Mouse (Mus musculus): ENCODE data around the gene Rnase11.

DNA sequence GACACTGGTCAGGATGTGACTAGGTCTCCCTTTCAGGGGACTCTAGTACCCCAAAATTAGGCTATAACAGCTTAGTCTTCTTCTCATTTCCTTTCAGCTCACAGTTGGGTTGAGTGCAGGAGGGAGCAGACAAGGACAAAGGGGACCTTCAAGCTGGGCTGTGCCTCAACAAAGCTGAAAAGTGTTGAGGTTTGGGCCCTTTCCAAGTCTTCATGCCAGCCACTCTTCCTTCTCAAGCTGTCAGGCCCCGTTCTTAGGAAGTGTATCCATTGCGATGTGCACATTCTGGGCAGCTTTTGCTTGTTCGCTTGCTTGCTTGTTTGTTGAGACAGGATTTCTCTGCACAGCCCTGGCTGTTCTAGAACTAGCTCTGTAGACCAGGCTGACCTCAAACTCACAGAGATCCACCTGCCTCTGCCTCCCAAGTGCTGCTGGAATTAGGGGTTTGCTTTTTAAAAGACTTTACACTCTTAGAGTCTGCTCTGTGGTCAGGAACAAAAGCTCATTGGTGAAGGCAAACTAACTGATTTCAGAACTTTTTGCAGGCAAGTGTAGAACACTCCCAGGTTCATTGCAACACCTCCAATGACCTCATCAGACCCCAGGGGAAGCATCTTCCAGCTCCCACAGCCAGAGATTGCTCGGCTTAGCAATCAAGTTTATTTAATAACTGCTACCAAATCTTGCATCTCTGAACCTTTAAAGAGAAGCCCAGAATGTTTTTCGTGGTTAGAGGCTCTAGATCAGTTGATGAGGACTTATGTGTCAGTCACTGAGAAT, 44.3 kb upstream of the Rnase11 start:
- TF ChIP-seq CTCF (IDR thresholded peaks at IDR 0.05 in 2 of 3, conservative IDR thresholded peaks at IDR 0.05 in 1 of 3; ENCODE audit: control insufficient read depth in 1 of 3, insufficient read depth in 1 of 3, low read depth in 2 of 3, low read length in 3 of 3, poor library complexity in 1 of 3, severe bottlenecking in 1 of 3) = no peak
- TF ChIP-seq POLR2A (IDR thresholded peaks at IDR 0.05; ENCODE audit: control insufficient read depth in 1 of 2, insufficient read depth in 1 of 2, low read depth in 1 of 2, low read length in 2 of 2, poor library complexity in 1 of 2) = no peak
- TF ChIP-seq ZNF384 (IDR thresholded peaks at IDR 0.05; ENCODE audit: low read depth, low read length) = no peak
- no peak for TF ChIP-seq EP300 (IDR thresholded peaks at IDR 0.05; ENCODE audit: low read depth in 1 of 2, low read length in 2 of 2)
- TF ChIP-seq USF1 (IDR thresholded peaks at IDR 0.05; ENCODE audit: low read depth, low read length) = no peak
- TF ChIP-seq MXI1 (IDR thresholded peaks at IDR 0.05; ENCODE audit: low read depth, low read length) = no peak
- no peak for TF ChIP-seq GATA1 (IDR thresholded peaks at IDR 0.05; ENCODE audit: low read depth, low read length)
- no peak for TF ChIP-seq UBTF (IDR thresholded peaks at IDR 0.05; ENCODE audit: borderline replicate concordance, insufficient read depth, low read depth, low read length)
- TF ChIP-seq NELFE (IDR thresholded peaks at IDR 0.05; ENCODE audit: low read depth, low read length) = no peak
- TF ChIP-seq E2F4 (IDR thresholded peaks at IDR 0.05; ENCODE audit: borderline replicate concordance, low read depth, low read length) = no peak

Measured in MEL (cell line).